Mouse (Mus musculus) gonadal fat pad, adult 2 months (tissue): ENCODE measurements around the gene Foxd1. TPM values are rescaled to one million over a fixed set of nuclear protein-coding genes. Genes with fewer than 3 reads are reported as not detected.

ENCODE experiments used
- DNase-seq: peaks from one replicate; pipeline ENCODE4 v3.0.0-alpha.2; 2012; ENCODE audit warnings: low read depth
- polyA plus RNA-seq: library from polyadenylated mRNA; depleted of rRNA; stranded (reverse); fragments of >200 nt; gene quantifications from 2 replicates; pipeline ENCODE4 v1.2.3, GENCODE M21; 2012; rRNA removed

Foxd1 gene
- polyA plus RNA-seq, 1 experiment = 0.03 TPM

GRCm38 (mm10) chr13:98389092-98389491, 35.0 kb downstream of the Foxd1 start:
- DNase-seq = no peak

GRCm38 (mm10) chr13:98390363-98390762, 36.3 kb downstream of the Foxd1 start:
- no peak for DNase-seq

GRCm38 (mm10) chr13:98390771-98391634, 37.0 kb downstream of the Foxd1 start:
- no peak for DNase-seq

- no peak for DNase-seq
Measured at GRCm38 (mm10) chr13:98391635-98391990, 37.6 kb downstream of the Foxd1 start.

- no peak for DNase-seq
Measured at GRCm38 (mm10) chr13:98392031-98392430, 38.0 kb downstream of the Foxd1 start.

- no peak for DNase-seq
Measured at GRCm38 (mm10) chr13:98393356-98394070, 39.5 kb downstream of the Foxd1 start.

Other genes with a start within 250 kb of the Foxd1 start
- 25.7 and 27.8 TPM in 2 replicates for gene Arhgef28, start 147.8 kb upstream of the Foxd1 start, polyA plus RNA-seq
- 6.5 and 7.9 TPM in 2 replicates for gene Utp15, start 91.2 kb upstream of the Foxd1 start, polyA plus RNA-seq
- 14.7 and 16.4 TPM in 2 replicates for gene Ankra2, start 91.2 kb upstream of the Foxd1 start, polyA plus RNA-seq
- 2.2 and 2.8 TPM in 2 replicates for gene Gm21976, start 74.4 kb upstream of the Foxd1 start, polyA plus RNA-seq
- gene Btf3, start 37.2 kb upstream of the Foxd1 start, polyA plus RNA-seq = 149 and 207 TPM in 2 replicates
- gene Gm10320, start 137.8 kb downstream of the Foxd1 start, polyA plus RNA-seq = 2.6 and 2.7 TPM in 2 replicates